Mouse (Mus musculus): ENCODE data around the gene Hhatl.

Gene Hhatl

DNA sequence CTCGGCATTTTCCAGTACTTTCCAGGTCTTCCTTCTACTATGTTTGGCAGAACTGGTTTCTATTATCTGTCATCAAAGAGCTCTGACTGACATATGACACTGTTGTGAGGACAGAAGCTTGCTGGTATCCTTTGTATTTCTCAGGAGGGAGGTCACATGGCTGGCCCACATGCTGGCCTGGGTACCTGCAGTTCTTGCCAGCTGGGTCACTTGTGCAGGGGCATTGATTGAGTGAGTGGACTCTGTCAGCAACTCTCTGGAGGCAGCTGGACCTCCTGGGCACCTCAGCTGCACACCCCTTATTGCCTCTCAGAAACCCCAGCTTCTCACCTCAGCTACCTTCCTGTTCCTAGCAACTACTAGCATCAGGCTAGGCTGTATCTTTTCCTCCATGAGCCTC is 15.2 kb upstream of the Hhatl start:
- no peak for DNase-seq (ENCODE audit: low spot score in 2 of 2)

GRCm38 (mm10) chr9:121802747-121803146 is 10.4 kb upstream of the Hhatl start:
- no peak for DNase-seq (ENCODE audit: low spot score in 2 of 2)

DNA sequence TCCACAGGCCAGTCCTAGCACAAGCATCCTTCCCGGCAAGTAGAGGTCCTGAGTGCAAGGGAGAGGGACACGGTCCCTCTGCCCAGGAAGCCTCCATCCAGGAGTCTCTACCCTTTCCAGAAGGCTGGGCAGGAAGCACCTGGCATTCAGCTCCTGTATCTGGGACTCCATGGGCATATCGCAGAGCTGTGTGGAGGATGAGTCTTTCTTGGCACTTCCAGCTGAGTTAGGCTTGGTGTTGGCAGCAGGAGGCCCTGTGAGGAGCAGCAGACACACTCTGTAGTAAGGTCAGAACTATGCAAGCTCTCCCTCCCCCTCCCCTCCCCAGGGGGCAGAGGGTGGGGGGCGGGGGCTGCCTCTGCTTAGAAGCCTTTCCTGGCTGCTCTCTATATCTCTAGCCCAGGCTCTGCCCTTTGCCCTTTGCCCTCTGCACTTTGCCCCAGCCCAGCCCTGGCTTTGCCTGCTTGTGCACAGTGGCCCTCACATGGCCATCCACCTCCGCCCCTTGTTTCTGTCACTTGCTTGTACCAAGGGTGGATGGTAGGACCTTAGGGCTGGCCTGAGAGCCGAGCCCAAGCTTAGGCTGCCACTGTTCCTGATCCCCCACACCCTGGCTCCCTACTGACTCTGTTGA is 6.7 kb upstream of the Hhatl start:
- no peak for DNase-seq (ENCODE audit: low spot score in 2 of 2)

DNA sequence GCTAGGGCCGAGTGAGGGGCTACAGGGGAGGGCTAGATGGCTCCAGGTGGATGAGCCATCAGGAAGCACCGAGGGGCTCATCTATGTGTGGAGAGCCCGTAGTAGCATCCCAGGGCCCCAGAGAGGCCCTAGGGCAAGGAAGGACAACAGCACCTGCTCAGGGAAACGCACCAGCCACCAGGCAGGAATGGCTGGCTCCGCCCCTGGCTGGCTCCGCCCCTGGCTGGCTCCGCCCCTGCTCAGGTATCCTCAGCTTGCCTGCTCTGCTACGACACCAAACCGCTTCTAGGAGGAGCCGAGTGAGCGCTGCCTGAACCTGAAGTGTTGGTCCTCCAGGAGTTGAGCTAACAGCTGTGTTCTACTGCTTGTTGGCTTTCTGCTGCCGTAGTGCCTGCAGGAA is 5.4 kb upstream of the Hhatl start:
- DNase-seq (ENCODE audit: low spot score in 2 of 2) = no peak

- DNase-seq (ENCODE audit: low spot score in 2 of 2) = no peak
These were observed 2.7 kb upstream of the Hhatl start for GRCm38 (mm10) chr9:121794972-121795539.

GRCm38 (mm10) chr9:121791206-121791605 is 1.1 kb downstream of the Hhatl start:
- DNase-seq (ENCODE audit: low spot score in 2 of 2) = no peak

DNA sequence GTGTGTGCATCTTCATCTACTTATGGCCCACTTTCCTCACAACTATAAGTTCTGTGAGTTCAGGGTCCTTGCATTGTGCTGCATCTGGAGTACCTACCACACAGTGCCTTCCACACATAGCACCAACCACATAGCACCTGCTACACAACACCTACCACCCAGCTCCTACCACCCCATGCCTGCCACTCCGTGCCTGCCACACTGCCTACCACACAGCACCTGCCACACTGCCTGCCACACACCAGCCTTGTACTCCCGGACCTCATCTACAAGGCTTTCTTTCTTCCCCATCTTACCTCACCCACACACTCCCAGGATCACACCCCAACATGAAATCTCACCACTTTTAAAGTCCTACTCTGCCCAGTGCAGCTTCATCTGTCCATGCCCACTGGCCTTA is 5.9 kb downstream of the Hhatl start:
- no peak for DNase-seq (ENCODE audit: low spot score in 2 of 2)

GRCm38 (mm10) chr9:121785261-121785660 is 7.0 kb downstream of the Hhatl start:
- DNase-seq (ENCODE audit: low spot score in 2 of 2) = no peak

DNA sequence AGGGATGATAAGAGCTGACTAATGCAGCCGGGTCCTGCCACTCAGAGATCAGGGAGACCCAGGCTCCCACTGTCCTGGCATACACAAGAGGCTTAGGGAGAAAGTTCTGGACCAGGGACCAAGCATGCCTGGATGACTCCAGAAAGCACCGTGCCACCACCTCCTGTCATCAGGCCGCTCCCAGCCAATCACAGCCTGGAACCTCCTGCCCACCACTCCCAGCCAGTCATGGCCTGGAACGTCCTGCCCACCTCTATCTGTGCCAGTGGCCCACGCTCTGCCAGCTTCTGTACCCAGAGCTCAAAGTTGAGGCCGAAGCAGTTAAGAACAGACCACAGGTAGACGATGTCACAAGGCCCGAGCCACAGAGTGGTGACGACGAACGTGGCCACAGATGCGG is 7.5 kb downstream of the Hhatl start:
- no peak for DNase-seq (ENCODE audit: low spot score in 2 of 2)

- DNase-seq (ENCODE audit: low spot score in 2 of 2) = no peak
These were observed 14.2 kb downstream of the Hhatl start for GRCm38 (mm10) chr9:121778066-121778624.

DNA sequence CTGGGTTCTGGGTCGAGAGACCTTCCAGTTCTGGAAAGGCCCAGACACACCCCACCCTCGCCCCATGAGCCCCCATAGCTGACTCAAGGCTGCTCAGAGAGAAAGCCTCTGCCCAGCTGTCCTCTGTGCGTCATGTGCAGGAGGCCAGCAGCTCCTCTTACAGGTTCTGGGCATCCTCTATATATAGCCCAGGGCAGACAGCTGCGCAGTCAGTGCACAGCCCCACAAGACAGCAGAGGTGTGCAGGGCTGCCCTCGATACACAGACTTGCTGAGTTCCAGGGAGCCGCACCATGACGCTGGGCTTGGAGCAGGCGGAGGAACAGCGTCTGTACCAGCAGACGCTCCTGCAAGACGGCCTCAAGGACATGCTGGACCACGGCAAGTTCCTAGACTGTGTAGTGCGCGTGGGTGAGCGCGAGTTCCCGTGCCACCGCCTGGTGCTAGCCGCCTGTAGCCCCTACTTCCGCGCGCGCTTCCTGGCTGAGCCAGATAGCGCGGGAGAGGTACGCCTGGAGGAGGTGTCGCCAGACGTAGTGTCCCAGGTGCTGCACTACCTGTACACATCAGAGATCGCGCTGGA is 14.7 kb downstream of the Hhatl start, which contains the start of gene Klhl40:
Gene Klhl40 (plus strand): TSS at position 124 of the 582 bp plus-strand sequence.
- no peak for DNase-seq (ENCODE audit: low spot score in 2 of 2)

GRCm38 (mm10) chr9:121776511-121776910 is 15.8 kb downstream of the Hhatl start:
- DNase-seq (ENCODE audit: low spot score in 2 of 2) = no peak

DNA sequence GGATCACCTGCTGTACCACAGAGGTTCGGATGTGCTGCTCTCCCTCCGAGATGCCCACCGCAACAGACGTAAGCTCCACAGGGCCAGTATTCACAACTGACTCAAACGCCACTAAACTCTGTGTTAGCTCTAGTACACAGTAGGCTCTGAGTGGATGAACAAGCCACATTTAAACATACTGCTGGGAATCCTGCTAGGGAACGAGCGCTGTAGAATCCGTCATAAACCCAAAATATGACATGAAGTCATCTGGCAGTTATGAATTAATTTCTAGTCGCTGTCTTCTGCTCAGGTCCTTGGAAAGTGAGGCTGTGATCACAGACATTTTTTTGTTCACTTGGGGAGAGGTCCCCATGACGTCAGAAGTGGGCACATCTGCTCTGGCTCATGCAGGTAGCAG is 16.4 kb downstream of the Hhatl start:
- DNase-seq (ENCODE audit: low spot score in 2 of 2) = no peak

- no peak for DNase-seq (ENCODE audit: low spot score in 2 of 2)
These were observed 19.9 kb downstream of the Hhatl start for GRCm38 (mm10) chr9:121772412-121772811.

DNA sequence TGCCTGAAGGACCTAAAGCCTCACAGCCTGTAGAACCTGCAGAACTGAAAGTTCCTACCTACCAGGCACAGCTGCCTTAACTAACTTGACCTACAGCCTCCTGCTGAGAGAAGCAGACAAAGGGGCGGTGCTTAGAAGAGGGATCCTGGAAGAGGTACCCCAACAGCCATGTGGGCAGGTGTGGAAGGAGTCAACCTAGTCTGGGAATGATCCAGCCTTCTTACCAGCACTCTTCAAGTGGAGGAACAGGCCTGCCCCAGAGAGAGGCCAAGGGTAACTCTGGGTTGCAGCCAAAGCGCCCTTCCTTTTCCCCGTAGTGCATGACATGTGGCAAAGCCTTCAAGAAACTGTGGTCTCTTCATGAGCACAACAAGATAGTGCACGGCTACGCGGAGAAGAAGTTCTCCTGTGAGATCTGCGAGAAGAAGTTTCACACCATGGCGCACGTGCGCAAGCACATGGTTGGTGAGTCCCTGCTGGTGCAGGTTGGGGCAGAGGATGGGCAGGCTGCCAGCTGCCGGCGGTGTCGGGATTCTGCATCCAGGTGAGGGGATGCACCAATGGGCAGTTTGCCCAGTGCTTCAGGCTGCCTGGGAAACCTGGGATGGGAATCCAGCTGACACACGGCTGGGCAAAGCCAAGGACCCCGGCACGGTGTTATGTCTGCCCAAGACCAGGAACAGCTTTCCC is 27.0 kb downstream of the Hhatl start:
- DNase-seq (ENCODE audit: low spot score in 2 of 2) = no peak

DNA sequence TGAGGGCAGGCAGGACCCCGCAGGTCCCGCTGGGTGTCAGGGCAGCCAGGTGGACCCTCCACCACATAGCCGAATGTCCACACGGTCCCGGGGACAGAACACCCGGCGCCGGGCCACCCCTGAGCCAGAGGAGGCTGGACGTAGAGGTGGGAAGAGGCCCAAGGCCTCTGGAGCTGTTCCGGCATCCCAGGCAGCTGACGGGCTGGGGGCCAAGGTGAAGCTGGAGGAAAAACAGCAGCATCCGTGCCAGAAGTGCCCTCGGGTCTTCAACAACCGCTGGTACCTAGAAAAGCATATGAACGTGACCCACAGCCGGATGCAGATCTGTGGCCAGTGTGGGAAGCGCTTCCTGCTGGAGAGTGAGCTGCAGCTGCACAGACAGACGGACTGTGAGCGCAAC is 28.6 kb downstream of the Hhatl start:
- DNase-seq (ENCODE audit: low spot score in 2 of 2) = no peak

DNA sequence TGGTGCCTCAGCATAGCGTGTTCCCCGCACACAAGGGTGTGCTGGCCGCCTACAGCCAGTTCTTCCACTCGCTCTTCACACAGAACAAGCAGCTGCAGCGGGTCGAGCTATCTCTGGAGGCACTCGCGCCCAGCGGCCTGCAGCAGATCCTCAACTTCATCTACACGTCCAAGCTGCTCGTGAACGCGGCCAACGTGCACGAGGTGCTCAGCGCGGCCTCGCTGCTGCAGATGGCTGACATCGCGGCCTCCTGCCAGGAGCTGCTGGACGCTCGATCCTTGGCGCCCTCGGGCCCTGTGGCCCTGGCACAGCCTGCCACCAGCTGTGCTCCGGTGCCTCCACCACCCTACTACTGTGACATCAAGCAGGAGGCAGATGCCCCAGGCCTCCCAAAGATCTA is 29.5 kb downstream of the Hhatl start:
- no peak for DNase-seq (ENCODE audit: low spot score in 2 of 2)

GRCm38 (mm10) chr9:121762248-121762647 is 30.1 kb downstream of the Hhatl start:
- no peak for DNase-seq (ENCODE audit: low spot score in 2 of 2)

DNA sequence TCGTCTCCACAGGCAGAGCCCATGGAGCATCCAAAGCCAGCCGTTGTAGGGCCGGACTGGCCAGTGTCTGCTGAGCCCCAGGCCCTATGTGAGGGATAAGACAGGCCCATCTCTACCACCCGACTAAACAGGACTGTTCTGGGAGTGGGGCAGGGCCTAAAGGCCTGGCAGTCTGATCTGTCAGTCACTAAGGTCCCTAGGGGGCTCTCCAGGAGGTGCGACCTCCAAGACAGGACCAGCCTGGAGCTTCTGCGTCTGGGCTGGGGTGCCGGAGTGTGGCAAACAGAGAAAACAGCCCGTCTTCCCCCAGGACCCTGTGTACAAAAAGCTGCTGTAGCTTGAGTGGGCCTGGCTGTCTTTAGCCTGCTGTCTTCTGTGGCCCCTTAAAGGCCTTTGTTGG is 30.5 kb downstream of the Hhatl start:
- DNase-seq (ENCODE audit: low spot score in 2 of 2) = no peak

- no peak for DNase-seq (ENCODE audit: low spot score in 2 of 2)
These were observed 31.1 kb downstream of the Hhatl start for GRCm38 (mm10) chr9:121761091-121761665.

- peak in 1 of 2 experiments; percentile 17 for DNase-seq (ENCODE audit: low spot score in 2 of 2)
These were observed 31.8 kb downstream of the Hhatl start for GRCm38 (mm10) chr9:121760271-121761090.
